Mouse (Mus musculus) ES-Bruce4 (cell line): ENCODE data around the gene Dppa5a.
"Not testable (repeated sequence)": the region's sequence is repeated elsewhere in the genome, so short reads cannot be mapped to it uniquely, and the experiment has no call there.

ENCODE experiments used
- CTCF ChIP-seq: IDR thresholded peaks from one replicate; pipeline ENCODE4 v1.8.1; 2011; ENCODE audit warnings: low read depth, low read length
- POLR2A ChIP-seq: IDR thresholded peaks from one replicate; pipeline ENCODE4 v1.8.1; 2011; ENCODE audit warnings: low read length; ENCODE audit not compliant: insufficient read depth

- not testable (repeated sequence) for TF ChIP-seq CTCF, POLR2A
These were observed 30.9 kb downstream of the Dppa5a start for GRCm38 (mm10) chr9:78337050-78337449.
